Mouse (Mus musculus) MEL (cell line): ENCODE results near the gene Fbxw24. TPM values are rescaled to one million over a fixed set of nuclear protein-coding genes. Genes with fewer than 3 reads are reported as not detected.
"Not testable (repeated sequence)": the region's sequence is repeated elsewhere in the genome, so short reads cannot be mapped to it uniquely, and the experiment has no call there.

ENCODE experiments used
- DNase-seq: peaks from one replicate; pipeline ENCODE4 v3.0.0; 2011; ENCODE audit warnings: low read depth, low spot score
- H3K27ac ChIP-seq: 2 replicates; pipeline ENCODE4 v1.5.1; 2012; ENCODE audit warnings: low read depth, mild to moderate bottlenecking, control low read depth, low read length, moderate library complexity; ENCODE audit not compliant: control insufficient read depth
- H3K27me3 ChIP-seq, 2 experiments: fragments of 150-350 bp in 1 of 2; sonication (generic) in 1 of 2; 2 replicates each; pipeline ENCODE4 v1.6.1; 2012; ENCODE audit warnings: low read length in 2 of 2, mild to moderate bottlenecking in 2 of 2, improper control_type of control experiment in 1 of 2, moderate library complexity in 1 of 2; ENCODE audit not compliant: insufficient read depth in 2 of 2, control insufficient read depth in 1 of 2
- H3K36me3 ChIP-seq, 2 experiments: 2 replicates each; pipeline ENCODE4 v1.6.1; 2012 to 2014; ENCODE audit warnings: low read length in 2 of 2, improper control_type of control experiment in 1 of 2, inconsistent platforms in 1 of 2, mild to moderate bottlenecking in 1 of 2; ENCODE audit not compliant: insufficient read depth in 2 of 2, control insufficient read depth in 1 of 2
- H3K4me1 ChIP-seq, 2 experiments: fragments of 150-350 bp in 1 of 2; sonication (generic) in 1 of 2; 2 replicates each; pipeline ENCODE4 v1.6.1; 2012; ENCODE audit warnings: low read length in 2 of 2, improper control_type of control experiment in 1 of 2, mild to moderate bottlenecking in 1 of 2; ENCODE audit not compliant: insufficient read depth in 2 of 2, control insufficient read depth in 1 of 2
- H3K4me3 ChIP-seq, 2 experiments: fragments of 150-350 bp in 1 of 2; sonication (generic) in 1 of 2; 2 replicates each; pipeline ENCODE4 v1.5.1; 2012; ENCODE audit warnings: low read depth in 2 of 2, low read length in 2 of 2, mild to moderate bottlenecking in 2 of 2, moderate library complexity in 2 of 2, control low read depth in 1 of 2, improper control_type of control experiment in 1 of 2; ENCODE audit not compliant: control insufficient read depth in 1 of 2, insufficient read depth in 1 of 2
- H3K79me2 ChIP-seq: 2 replicates; pipeline ENCODE4 v1.6.1; 2012; ENCODE audit warnings: mild to moderate bottlenecking, low read length, moderate library complexity; ENCODE audit not compliant: control insufficient read depth, poor library complexity, insufficient read depth
- H3K9ac ChIP-seq: 2 replicates; pipeline ENCODE4 v1.6.1; 2012; ENCODE audit warnings: low read depth, mild to moderate bottlenecking, control low read depth, low read length, moderate library complexity; ENCODE audit not compliant: control insufficient read depth, poor library complexity, severe bottlenecking
- H3K9me3 ChIP-seq: fragments of 150-350 bp; sonication (generic); replicated peaks from 2 replicates; pipeline ENCODE4 v1.6.1; 2012; ENCODE audit warnings: mild to moderate bottlenecking, low read length, improper control_type of control experiment, moderate library complexity; ENCODE audit not compliant: insufficient read depth
- EP300 ChIP-seq, 2 experiments: IDR thresholded peaks; 2 replicates each; pipeline ENCODE4 v1.6.1; 2011; ENCODE audit warnings: improper control_type of control experiment in 2 of 2, low read length in 2 of 2, low read depth in 1 of 2, mild to moderate bottlenecking in 1 of 2
- GATA1 ChIP-seq: IDR thresholded peaks from 2 replicates; pipeline ENCODE4 v1.6.1; 2011; ENCODE audit warnings: low read depth, low read length, improper control_type of control experiment
- HCFC1 ChIP-seq: IDR thresholded peaks from 2 replicates; pipeline ENCODE4 v1.6.1; 2012; ENCODE audit warnings: low read depth, mild to moderate bottlenecking, inconsistent platforms, low read length, improper control_type of control experiment, moderate library complexity
- MAFK ChIP-seq: IDR thresholded peaks from 2 replicates; pipeline ENCODE4 v1.6.1; 2011; ENCODE audit warnings: low read depth, mild to moderate bottlenecking, low read length, improper control_type of control experiment, borderline replicate concordance
- MAZ ChIP-seq: IDR thresholded peaks from 2 replicates; pipeline ENCODE4 v1.6.1; 2012; ENCODE audit warnings: low read depth, mild to moderate bottlenecking, inconsistent platforms, low read length, improper control_type of control experiment
- MXI1 ChIP-seq: IDR thresholded peaks from 2 replicates; pipeline ENCODE4 v1.6.1; 2011; ENCODE audit warnings: mild to moderate bottlenecking, low read depth, low read length, improper control_type of control experiment
- MYC ChIP-seq: IDR thresholded peaks from 2 replicates; pipeline ENCODE4 v1.6.1; 2011; ENCODE audit warnings: low read depth, mild to moderate bottlenecking, low read length, improper control_type of control experiment, moderate library complexity
- NRF1 ChIP-seq: IDR thresholded peaks from 2 replicates; pipeline ENCODE4 v1.6.1; 2014; ENCODE audit warnings: low read depth, mild to moderate bottlenecking, inconsistent platforms, low read length, improper control_type of control experiment, moderate library complexity; ENCODE audit not compliant: poor library complexity, insufficient read depth, severe bottlenecking
- POLR2A ChIP-seq, 2 experiments: IDR thresholded peaks; 2 replicates each; pipeline ENCODE4 v1.6.1; 2011 to 2012; ENCODE audit warnings: low read length in 2 of 2, mild to moderate bottlenecking in 2 of 2, control low read depth in 1 of 2, improper control_type of control experiment in 1 of 2, low read depth in 1 of 2, moderate library complexity in 1 of 2; ENCODE audit not compliant: control insufficient read depth in 1 of 2, insufficient read depth in 1 of 2, poor library complexity in 1 of 2
- POLR2AphosphoS2 ChIP-seq: IDR thresholded peaks from 2 replicates; pipeline ENCODE4 v1.6.1; 2011; ENCODE audit warnings: low read length, improper control_type of control experiment
- SIN3A ChIP-seq: IDR thresholded peaks from 2 replicates; pipeline ENCODE4 v1.6.1; 2012; ENCODE audit warnings: low read length, improper control_type of control experiment, inconsistent platforms
- TBP ChIP-seq: IDR thresholded peaks from 2 replicates; pipeline ENCODE4 v1.8.0; 2011; ENCODE audit warnings: low read depth, low read length, improper control_type of control experiment
- TCF12 ChIP-seq: IDR thresholded peaks from 2 replicates; pipeline ENCODE4 v1.6.1; 2014; ENCODE audit warnings: low read depth, mild to moderate bottlenecking, inconsistent platforms, low read length, improper control_type of control experiment, moderate library complexity
- USF2 ChIP-seq, 2 experiments: IDR thresholded peaks; 2 replicates each; pipeline ENCODE4 v1.6.1; 2011 to 2012; ENCODE audit warnings: improper control_type of control experiment in 2 of 2, low read length in 2 of 2, borderline replicate concordance in 1 of 2, inconsistent platforms in 1 of 2, low read depth in 1 of 2, mild to moderate bottlenecking in 1 of 2; ENCODE audit not compliant: insufficient read depth in 1 of 2
- ZC3H11A ChIP-seq: IDR thresholded peaks from 2 replicates; pipeline ENCODE4 v1.6.1; 2012; ENCODE audit warnings: low read depth, mild to moderate bottlenecking, inconsistent platforms, low read length, improper control_type of control experiment
- ZMIZ1 ChIP-seq: IDR thresholded peaks from 2 replicates; pipeline ENCODE4 v1.6.1; 2012; ENCODE audit warnings: low read depth, mild to moderate bottlenecking, inconsistent platforms, low read length, improper control_type of control experiment, moderate library complexity
- ZNF384 ChIP-seq: IDR thresholded peaks from 2 replicates; pipeline ENCODE4 v1.6.1; 2012; ENCODE audit warnings: low read depth, mild to moderate bottlenecking, inconsistent platforms, low read length, improper control_type of control experiment
- polyA plus RNA-seq, 2 experiments: library from polyadenylated mRNA; stranded (reverse) in 1 of 2; unstranded in 1 of 2; fragments of >175 nt in 1 of 2; fragments of >200 nt in 1 of 2; gene quantifications; 2 replicates each; pipeline versions ENCODE4 v1.2.1 to v1.2.4; 2012; ENCODE audit warnings: low replicate concordance in 2 of 2, low read depth in 1 of 2; ENCODE audit not compliant: insufficient read length in 2 of 2, insufficient read depth in 1 of 2, missing spikeins in 1 of 2
- total RNA-seq: library from RNA; depleted of rRNA; stranded (reverse); fragments of 300-350 nt; gene quantifications from 2 replicates; pipeline ENCODE4 v1.2.3, GENCODE M21; 2012

Gene Fbxw24
- total and polyA plus RNA-seq, 3 experiments = not detected

DNA sequence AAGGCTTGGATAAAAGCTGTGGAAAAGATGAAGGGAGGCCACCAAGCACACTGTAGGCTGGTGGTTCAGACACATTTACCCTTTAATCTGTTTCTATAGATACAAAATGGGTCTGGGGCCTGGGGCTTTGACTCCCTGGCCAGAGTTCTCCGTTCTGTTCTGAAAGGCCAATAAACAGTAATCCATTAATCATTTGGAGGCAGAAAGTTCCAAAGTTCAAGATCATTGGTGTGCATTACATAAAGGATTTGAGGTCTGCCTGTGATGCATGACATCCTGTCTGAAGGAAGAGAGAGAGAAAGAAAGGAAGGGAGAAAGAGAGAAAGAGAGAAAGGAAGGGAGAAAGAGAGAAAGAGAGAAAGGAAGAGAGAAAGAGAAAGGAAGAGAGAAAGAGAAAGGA, 60.3 kb downstream of the Fbxw24 start:
- H3K27ac ChIP-seq = no peak overlapping the region
- no peaks in the 10 kb centered on the region for H3K36me3 ChIP-seq
- no peak overlapping the region for H3K9ac ChIP-seq
- H3K9me3 ChIP-seq = no peaks in the 10 kb centered on the region
- no peak for DNase-seq
- no peak overlapping the region for H3K4me3 ChIP-seq
- H3K27me3 ChIP-seq = no peaks in the 10 kb centered on the region
- TF ChIP-seq MYC = no peak
- no peak for TF ChIP-seq SIN3A
- no peak for TF ChIP-seq ZMIZ1
- TF ChIP-seq GATA1 = no peak
- no peak for TF ChIP-seq MAFK
- no peak for TF ChIP-seq POLR2AphosphoS2
- no peak for TF ChIP-seq MAZ
- TF ChIP-seq ZC3H11A = no peak
- TF ChIP-seq ZNF384 = no peak
- TF ChIP-seq TBP = no peak
- TF ChIP-seq TCF12 = no peak
- no peak for TF ChIP-seq HCFC1
- TF ChIP-seq EP300 (IDR thresholded peaks at IDR 0.05; ENCODE audit: low read depth in 1 of 2, low read length in 2 of 2) = no peak
- TF ChIP-seq MXI1 = no peak
- no peak for TF ChIP-seq NRF1
- no peak for TF ChIP-seq POLR2A (IDR thresholded peaks at IDR 0.05; ENCODE audit: control insufficient read depth in 1 of 2, insufficient read depth in 1 of 2, low read depth in 1 of 2, low read length in 2 of 2, poor library complexity in 1 of 2)
- TF ChIP-seq USF2 (IDR thresholded peaks at IDR 0.05; ENCODE audit: borderline replicate concordance in 1 of 2, insufficient read depth in 1 of 2, low read depth in 1 of 2, low read length in 2 of 2) = no peak
- no peaks in the 10 kb centered on the region for H3K4me1 ChIP-seq
- no peaks in the 10 kb centered on the region for H3K79me2 ChIP-seq

DNA sequence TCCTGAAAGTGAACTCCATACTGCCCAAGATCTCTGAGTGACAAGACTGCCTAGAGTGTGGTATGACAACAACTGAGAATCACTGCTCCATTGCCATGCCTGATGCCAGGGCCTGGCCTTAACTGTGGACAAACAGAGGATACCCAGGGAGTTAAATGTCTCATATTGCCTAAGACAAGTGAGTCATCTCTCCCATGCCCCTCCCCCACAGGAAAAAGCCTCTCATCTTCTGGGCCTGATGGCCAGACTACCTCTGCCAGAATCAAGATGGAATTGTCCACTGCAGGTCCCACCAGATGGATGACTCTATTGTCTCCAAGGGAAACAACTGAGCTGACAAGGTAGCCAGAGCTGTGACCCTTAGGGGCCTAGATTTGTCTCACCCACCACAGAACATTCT, 63.8 kb downstream of the Fbxw24 start:
- not testable (repeated sequence) for H3K9me3 ChIP-seq, H3K27ac ChIP-seq, DNase-seq, H3K4me3 ChIP-seq, H3K36me3 ChIP-seq, H3K79me2 ChIP-seq, H3K27me3 ChIP-seq, H3K4me1 ChIP-seq, H3K9ac ChIP-seq
